Mouse (Mus musculus): ENCODE measurements at regions not wholly inside any gene's neighbourhood (a gene's known extent, or its start where the extent isn't known, plus 50 kb on each side); places are given as distances from the start of the nearest gene placed in this dataset.

DNA sequence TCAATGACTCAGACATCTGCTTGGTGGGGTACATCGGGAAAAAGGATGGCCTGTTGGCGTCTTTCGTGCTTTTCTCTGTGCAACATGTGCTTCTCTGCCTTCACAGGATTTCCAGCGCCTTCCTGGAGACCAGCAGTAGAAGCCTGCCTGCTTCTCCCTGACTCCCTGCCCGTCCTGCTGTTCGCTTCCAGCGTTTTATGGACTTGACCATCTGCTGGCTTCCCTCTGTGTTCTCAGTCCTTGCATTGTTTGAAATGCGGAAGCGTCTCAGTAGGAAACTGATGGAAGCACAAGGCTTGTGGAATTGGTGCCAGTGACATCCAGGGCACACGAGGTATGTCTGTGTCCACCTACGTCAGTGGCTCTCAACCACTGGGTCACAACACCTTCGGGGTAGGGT, 143.7 kb downstream of the Trim33 start:
- Histone ChIP-seq H3K27ac (ENCODE audit: low read depth, low read length) (no peak overlapping the region), H3K9me3 (ENCODE audit: control insufficient read depth, low read length) (no peaks in the 10 kb centered on the region), H3K36me3 (ENCODE audit: control insufficient read depth, insufficient read depth, low read length) (no peaks in the 10 kb centered on the region), H3K27me3 (ENCODE audit: control insufficient read depth, insufficient read depth, low read length) (no peaks in the 10 kb centered on the region), H3K9ac (ENCODE audit: low read depth, low read length) (no peak overlapping the region), H3K4me2 (replicated peaks; ENCODE audit: low read depth, low read length) (no peak overlapping the region), H3K4me3 (ENCODE audit: low read depth, low read length) (no peak overlapping the region), H3K4me1 (replicated peaks; ENCODE audit: control insufficient read depth, insufficient read depth, low read length) (peaks cover 17% of the 10 kb centered on the region)
- ATAC-seq (ENCODE audit: low FRiP score) (no peak), DNase-seq (ENCODE audit: low spot score) (no peak)
- 86% methylated on average over 12 of the region's 12 CpGs for whole genome bisulfite sequencing

DNA sequence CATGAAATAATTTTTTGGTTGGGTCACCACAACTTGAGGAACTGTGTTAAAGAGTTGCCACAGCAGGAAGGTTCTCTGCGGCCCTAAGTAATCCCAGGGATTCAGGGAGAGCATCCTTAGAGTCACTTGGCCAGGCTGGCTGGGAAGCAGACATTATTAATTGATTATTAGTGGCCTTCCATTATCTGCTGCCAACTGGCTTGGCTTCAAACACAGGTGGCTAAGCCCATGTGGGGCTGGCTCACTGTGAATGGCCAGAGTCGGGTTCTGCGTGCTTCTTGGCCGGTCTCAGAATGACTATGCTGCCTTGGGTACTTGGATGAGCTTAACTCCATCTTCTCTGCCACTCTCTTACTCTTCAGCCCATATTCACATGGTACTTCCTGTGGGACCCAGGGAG, 144.2 kb downstream of the Trim33 start:
- no peak overlapping the region for H3K4me2 ChIP-seq (replicated peaks; ENCODE audit: low read depth, low read length)
- H3K4me1 ChIP-seq (replicated peaks; ENCODE audit: control insufficient read depth, insufficient read depth, low read length), result peaks cover 17% of the 10 kb centered on the region
- no peak overlapping the region for H3K9ac ChIP-seq (ENCODE audit: low read depth, low read length)
- DNase-seq (ENCODE audit: low spot score) (no peak), ATAC-seq (ENCODE audit: low FRiP score) (no peak)
- no peak overlapping the region for H3K4me3 ChIP-seq (ENCODE audit: low read depth, low read length)
- H3K27ac ChIP-seq (ENCODE audit: low read depth, low read length), result no peak overlapping the region
- no peaks in the 10 kb centered on the region for H3K27me3 ChIP-seq (ENCODE audit: control insufficient read depth, insufficient read depth, low read length)
- H3K9me3 ChIP-seq (ENCODE audit: control insufficient read depth, low read length), result no peaks in the 10 kb centered on the region
- H3K36me3 ChIP-seq (ENCODE audit: control insufficient read depth, insufficient read depth, low read length), result no peaks in the 10 kb centered on the region
- WGBS, result 89% methylated on average over 4 of the region's 4 CpGs

DNA sequence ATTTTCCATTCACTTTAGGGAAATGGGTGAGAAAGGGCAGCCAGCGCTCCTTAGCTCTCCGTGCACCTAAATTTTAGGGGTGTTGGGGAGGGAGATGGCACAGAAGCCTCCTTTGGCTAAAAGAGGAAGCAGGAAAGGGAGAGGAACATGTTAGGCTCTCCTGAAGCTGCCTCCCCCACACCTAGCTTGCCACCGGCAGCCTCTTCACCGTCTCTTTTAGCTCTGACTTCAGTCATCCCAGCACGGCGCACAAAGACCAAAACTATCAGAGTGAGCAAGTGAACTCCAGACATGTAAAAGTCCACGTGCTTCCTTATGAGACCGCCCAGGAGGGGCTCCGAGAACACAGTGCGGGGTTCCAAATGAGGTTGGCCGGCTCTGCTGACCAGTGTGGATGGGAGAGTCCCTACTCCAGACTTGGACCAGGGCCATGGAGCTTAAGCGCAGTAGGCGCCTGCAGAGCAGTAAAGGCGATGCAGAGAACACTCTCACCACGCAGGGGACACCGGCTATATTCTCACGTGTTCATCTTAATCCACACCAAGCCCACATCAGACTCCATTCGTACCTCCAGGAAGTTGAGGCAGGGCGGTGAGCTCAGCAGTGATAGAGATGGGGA, 146.8 kb downstream of the Trim33 start:
- Histone ChIP-seq H3K36me3 (ENCODE audit: control insufficient read depth, insufficient read depth, low read length) (no peaks in the 10 kb centered on the region), H3K4me3 (ENCODE audit: low read depth, low read length) (no peak overlapping the region), H3K4me1 (replicated peaks; ENCODE audit: control insufficient read depth, insufficient read depth, low read length) (peaks cover 5% of the 10 kb centered on the region; the same call in 1 of the 2 replicates), H3K9me3 (ENCODE audit: control insufficient read depth, low read length) (no peaks in the 10 kb centered on the region), H3K4me2 (replicated peaks; ENCODE audit: low read depth, low read length) (no peak overlapping the region), H3K27ac (ENCODE audit: low read depth, low read length) (no peak overlapping the region), H3K9ac (ENCODE audit: low read depth, low read length) (no peak overlapping the region), H3K27me3 (ENCODE audit: control insufficient read depth, insufficient read depth, low read length) (no peaks in the 10 kb centered on the region)
- WGBS, result 93% methylated on average over 19 of the region's 19 CpGs
- DNase-seq (ENCODE audit: low spot score) (no peak), ATAC-seq (ENCODE audit: low FRiP score) (no peak)

DNA sequence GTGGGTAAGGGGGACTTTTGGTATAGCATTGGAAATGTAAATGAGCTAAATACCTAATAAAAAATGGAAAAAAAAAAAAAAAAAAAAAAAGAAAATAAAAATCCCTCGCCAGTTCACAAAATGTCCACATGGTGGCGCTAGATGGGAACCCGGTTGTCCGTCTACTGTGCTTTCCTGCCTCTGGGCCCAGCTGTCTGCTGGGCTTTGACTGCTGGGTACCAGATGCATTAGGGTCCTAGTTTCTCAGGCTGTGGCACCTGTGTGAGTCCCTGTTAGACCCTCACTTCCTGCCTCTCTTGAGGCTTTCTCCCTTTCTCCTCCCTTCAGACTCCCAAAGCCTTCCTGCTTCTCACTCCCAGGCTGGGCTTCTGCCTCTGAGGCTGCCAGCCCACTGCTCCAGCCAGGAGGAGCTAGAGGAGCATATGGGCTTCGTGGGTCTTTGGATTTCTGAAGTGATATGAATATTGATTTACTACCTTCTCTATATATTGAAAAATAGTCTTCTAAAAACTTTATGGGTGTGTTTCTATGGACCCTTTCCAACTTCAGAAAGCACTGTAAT, 145.7 kb upstream of the Syt6 start:
- Histone ChIP-seq H3K27me3 (ENCODE audit: control insufficient read depth, insufficient read depth, low read length) (no peaks in the 10 kb centered on the region), H3K9me3 (ENCODE audit: control insufficient read depth, low read length) (no peaks in the 10 kb centered on the region), H3K4me3 (ENCODE audit: low read depth, low read length) (no peak overlapping the region), H3K4me2 (replicated peaks; ENCODE audit: low read depth, low read length) (no peak overlapping the region), H3K9ac (ENCODE audit: low read depth, low read length) (no peak overlapping the region), H3K4me1 (replicated peaks; ENCODE audit: control insufficient read depth, insufficient read depth, low read length) (no peaks in the 10 kb centered on the region), H3K36me3 (ENCODE audit: control insufficient read depth, insufficient read depth, low read length) (no peaks in the 10 kb centered on the region), H3K27ac (ENCODE audit: low read depth, low read length) (no peak overlapping the region)
- no peak for ATAC-seq (ENCODE audit: low FRiP score)
- WGBS, result 19% methylated on average over 5 of the region's 5 CpGs
- DNase-seq (ENCODE audit: low spot score), result peak; percentile 43

DNA sequence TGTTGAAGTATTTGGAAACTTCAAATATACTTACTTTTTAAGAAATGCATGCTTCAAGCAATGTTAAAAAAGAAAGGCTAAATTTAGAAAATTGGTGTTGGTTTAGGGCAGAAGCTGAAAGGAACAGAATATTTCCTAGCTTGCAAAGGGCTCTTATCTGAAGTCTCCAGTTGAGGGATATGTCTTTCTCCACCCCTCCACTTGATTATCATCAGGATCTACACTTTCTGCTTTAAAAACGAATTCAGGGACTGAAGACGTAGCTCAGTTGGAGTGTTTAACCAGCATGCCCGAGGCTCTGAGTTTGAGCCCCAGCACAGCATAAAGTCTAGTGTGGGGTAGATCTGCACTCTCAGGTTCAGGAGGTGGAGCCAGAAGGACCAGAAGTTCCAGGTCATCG, 144.9 kb upstream of the Syt6 start:
- 84% methylated on average over 4 of the region's 4 CpGs for WGBS
- DNase-seq (ENCODE audit: low spot score) (no peak), ATAC-seq (ENCODE audit: low FRiP score) (no peak)

DNA sequence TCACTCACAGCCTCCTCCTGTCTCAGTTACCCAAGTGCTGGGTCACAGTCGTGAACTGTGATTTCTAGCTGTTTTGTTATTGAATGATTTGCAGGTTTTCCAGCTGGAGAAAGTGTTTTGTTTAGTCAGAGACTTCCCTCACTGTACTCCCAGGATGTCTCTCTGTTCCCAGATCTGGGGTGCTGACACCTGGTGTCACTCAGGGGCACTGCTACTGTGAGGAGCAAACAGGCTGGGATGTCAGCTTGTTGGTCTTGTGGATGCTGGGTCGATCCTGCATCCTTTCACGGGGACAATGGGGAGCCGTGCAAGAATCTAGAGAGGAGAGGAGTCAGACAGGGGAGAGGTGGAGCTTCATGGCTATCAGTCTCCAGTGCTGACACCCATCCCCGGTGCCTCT, 142.8 kb upstream of the Syt6 start:
- 37% methylated on average over 5 of the region's 5 CpGs for WGBS
- Histone ChIP-seq H3K4me1 (replicated peaks; ENCODE audit: control insufficient read depth, insufficient read depth, low read length) (no peaks in the 10 kb centered on the region), H3K27me3 (ENCODE audit: control insufficient read depth, insufficient read depth, low read length) (no peaks in the 10 kb centered on the region), H3K36me3 (ENCODE audit: control insufficient read depth, insufficient read depth, low read length) (no peaks in the 10 kb centered on the region), H3K27ac (ENCODE audit: low read depth, low read length) (no peak overlapping the region), H3K9me3 (ENCODE audit: control insufficient read depth, low read length) (no peaks in the 10 kb centered on the region), H3K9ac (ENCODE audit: low read depth, low read length) (no peak overlapping the region), H3K4me2 (replicated peaks; ENCODE audit: low read depth, low read length) (no peak overlapping the region), H3K4me3 (ENCODE audit: low read depth, low read length) (no peak overlapping the region)
- DNase-seq (ENCODE audit: low spot score) (no peak), ATAC-seq (ENCODE audit: low FRiP score) (no peak)

More for the DNA sequence above, 144.9 kb upstream of the Syt6 start:
- Histone ChIP-seq H3K4me3 (ENCODE audit: low read depth, low read length) (no peak overlapping the region), H3K27ac (ENCODE audit: low read depth, low read length) (no peak overlapping the region), H3K9me3 (ENCODE audit: control insufficient read depth, low read length) (no peaks in the 10 kb centered on the region), H3K4me2 (replicated peaks; ENCODE audit: low read depth, low read length) (no peak overlapping the region), H3K36me3 (ENCODE audit: control insufficient read depth, insufficient read depth, low read length) (no peaks in the 10 kb centered on the region), H3K27me3 (ENCODE audit: control insufficient read depth, insufficient read depth, low read length) (no peaks in the 10 kb centered on the region), H3K4me1 (replicated peaks; ENCODE audit: control insufficient read depth, insufficient read depth, low read length) (no peaks in the 10 kb centered on the region), H3K9ac (ENCODE audit: low read depth, low read length) (no peak overlapping the region)

DNA sequence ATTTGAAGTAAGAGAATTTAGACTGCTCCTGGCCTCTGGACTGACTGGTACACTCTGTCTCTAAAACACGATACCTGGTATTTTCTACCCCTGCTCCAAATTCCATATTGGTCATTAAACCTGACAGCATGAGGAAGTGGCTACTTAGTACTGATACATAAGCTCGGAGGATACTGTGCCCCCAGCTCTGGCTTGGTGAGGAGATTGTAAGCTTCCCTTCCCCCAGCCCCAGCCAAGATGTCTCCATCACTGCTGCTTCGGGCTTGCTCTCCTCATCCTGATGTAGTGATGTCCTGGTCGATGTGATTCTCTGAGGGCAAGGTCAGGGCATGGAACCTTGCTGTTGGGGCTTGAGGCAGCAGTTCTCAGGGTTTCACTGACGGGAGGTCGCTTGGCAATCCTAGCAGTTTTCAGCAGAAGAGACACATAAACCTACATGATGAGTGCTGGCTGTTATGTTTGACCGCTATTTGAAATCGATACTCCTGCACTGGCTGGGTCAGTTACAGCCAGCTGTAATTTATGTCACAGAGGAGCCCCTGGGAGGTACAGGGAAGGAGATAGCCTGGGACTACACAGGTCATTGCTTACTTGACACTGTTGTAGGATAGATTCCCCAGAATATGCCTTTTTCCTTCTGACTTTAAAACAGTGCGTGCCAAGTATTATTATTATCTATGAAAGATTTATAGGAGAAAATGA, 138.0 kb upstream of the Syt6 start:
- ATAC-seq (ENCODE audit: low FRiP score) (no peak), DNase-seq (ENCODE audit: low spot score) (no peak)
- Histone ChIP-seq H3K4me2 (replicated peaks; ENCODE audit: low read depth, low read length) (no peak overlapping the region), H3K27ac (ENCODE audit: low read depth, low read length) (no peak overlapping the region), H3K4me3 (ENCODE audit: low read depth, low read length) (no peak overlapping the region), H3K36me3 (ENCODE audit: control insufficient read depth, insufficient read depth, low read length) (no peaks in the 10 kb centered on the region), H3K27me3 (ENCODE audit: control insufficient read depth, insufficient read depth, low read length) (no peaks in the 10 kb centered on the region), H3K9ac (ENCODE audit: low read depth, low read length) (no peak overlapping the region), H3K9me3 (ENCODE audit: control insufficient read depth, low read length) (no peaks in the 10 kb centered on the region), H3K4me1 (replicated peaks; ENCODE audit: control insufficient read depth, insufficient read depth, low read length) (no peaks in the 10 kb centered on the region)
- 76% methylated on average over 9 of the region's 9 CpGs for whole genome bisulfite sequencing

DNA sequence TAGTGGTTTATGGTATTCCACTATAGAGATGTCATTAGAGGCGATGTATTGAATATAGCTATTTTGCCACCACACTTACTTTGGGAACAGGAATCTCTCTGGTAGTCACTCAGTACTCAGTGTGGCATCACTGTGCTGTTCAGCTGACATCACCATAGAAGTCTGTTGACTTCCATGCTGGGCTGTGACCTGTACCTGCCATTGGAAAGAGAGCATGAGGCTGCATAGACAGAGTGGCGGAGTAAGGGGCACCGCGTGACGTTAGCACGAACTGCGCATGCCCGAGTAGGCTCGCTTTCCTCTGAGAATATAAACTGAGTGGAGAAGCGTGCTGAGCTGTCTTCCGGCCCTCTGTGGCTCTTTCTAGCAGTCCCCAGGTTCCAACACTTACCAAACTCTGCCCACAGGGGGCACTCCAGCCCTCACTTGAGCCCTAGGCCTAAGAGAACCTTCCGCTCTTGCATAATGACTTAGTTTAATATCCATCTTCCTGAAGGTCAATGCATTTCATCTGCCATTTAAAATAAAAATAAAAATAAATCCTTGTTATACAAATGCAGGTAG, 136.2 kb upstream of the Syt6 start:
- no peaks in the 10 kb centered on the region for H3K36me3 ChIP-seq (ENCODE audit: control insufficient read depth, insufficient read depth, low read length)
- H3K4me2 ChIP-seq (replicated peaks; ENCODE audit: low read depth, low read length), result no peak overlapping the region
- H3K27me3 ChIP-seq (ENCODE audit: control insufficient read depth, insufficient read depth, low read length), result no peaks in the 10 kb centered on the region
- peak; percentile 79 for DNase-seq (ENCODE audit: low spot score)
- ATAC-seq (ENCODE audit: low FRiP score), result peak; percentile 66; the same call in 1 of the 2 replicates
- 50% methylated on average over 12 of the region's 12 CpGs for WGBS
- H3K9me3 ChIP-seq (ENCODE audit: control insufficient read depth, low read length), result no peaks in the 10 kb centered on the region
- no peak overlapping the region for H3K9ac ChIP-seq (ENCODE audit: low read depth, low read length)
- no peak overlapping the region for H3K4me3 ChIP-seq (ENCODE audit: low read depth, low read length)
- H3K4me1 ChIP-seq (replicated peaks; ENCODE audit: control insufficient read depth, insufficient read depth, low read length), result no peaks in the 10 kb centered on the region
- no peak overlapping the region for H3K27ac ChIP-seq (ENCODE audit: low read depth, low read length)

DNA sequence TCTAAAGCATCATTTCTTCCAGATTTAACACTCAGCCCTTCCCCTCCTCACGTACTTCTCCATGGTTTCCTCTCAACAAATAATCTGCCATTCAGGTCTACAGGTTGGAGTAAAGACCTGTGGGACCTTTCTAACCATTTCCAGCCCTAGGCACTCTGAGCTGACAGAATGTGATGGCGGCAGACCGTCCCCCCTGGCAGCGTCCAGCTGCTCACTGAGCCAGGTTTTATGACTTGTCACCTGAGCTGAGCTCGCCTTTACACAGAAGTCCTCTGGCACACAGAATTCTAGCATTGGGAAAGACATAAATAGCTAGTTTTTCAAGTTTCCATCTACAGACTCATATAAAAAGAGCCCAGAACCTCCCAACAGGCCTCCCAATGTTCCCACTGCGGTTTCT, 131.8 kb upstream of the Syt6 start:
- Histone ChIP-seq H3K27ac (ENCODE audit: low read depth, low read length) (no peak overlapping the region), H3K4me3 (ENCODE audit: low read depth, low read length) (no peak overlapping the region), H3K9ac (ENCODE audit: low read depth, low read length) (no peak overlapping the region), H3K36me3 (ENCODE audit: control insufficient read depth, insufficient read depth, low read length) (no peaks in the 10 kb centered on the region), H3K9me3 (ENCODE audit: control insufficient read depth, low read length) (no peaks in the 10 kb centered on the region), H3K27me3 (ENCODE audit: control insufficient read depth, insufficient read depth, low read length) (no peaks in the 10 kb centered on the region), H3K4me1 (replicated peaks; ENCODE audit: control insufficient read depth, insufficient read depth, low read length) (no peaks in the 10 kb centered on the region), H3K4me2 (replicated peaks; ENCODE audit: low read depth, low read length) (no peak overlapping the region)
- 71% methylated on average over 6 of the region's 6 CpGs for WGBS
- ATAC-seq (ENCODE audit: low FRiP score), result no peak
- DNase-seq (ENCODE audit: low spot score), result no peak
